Mouse (Mus musculus) lung, postnatal 10 days (tissue): ENCODE data around the gene Inca1.

Source experiments
- DNase-seq: peaks from one replicate; pipeline ENCODE4 v3.0.0; 2021

The Inca1 gene

GRCm38 (mm10) chr11:70699722-70700556 is at the start of gene Inca1, which contains the start of gene Kif1c:
Gene Inca1, minus strand, starts transcription at chr11:70700155.
Gene Kif1c, plus strand, starts transcription at chr11:70700548.
- DNase-seq = peak; percentile 96

GRCm38 (mm10) chr11:70747876-70748545 is 48.1 kb upstream of the Inca1 start:
- no peak for DNase-seq

GRCm38 (mm10) chr11:70745636-70746035 is 45.7 kb upstream of the Inca1 start:
- DNase-seq = no peak

- no peak for DNase-seq
Measured at GRCm38 (mm10) chr11:70742581-70743459, 42.9 kb upstream of the Inca1 start.

GRCm38 (mm10) chr11:70742117-70742516 is 42.2 kb upstream of the Inca1 start:
- DNase-seq = no peak

GRCm38 (mm10) chr11:70741603-70742002 is 41.6 kb upstream of the Inca1 start:
- DNase-seq = no peak

GRCm38 (mm10) chr11:70737749-70738148 is 37.8 kb upstream of the Inca1 start:
- DNase-seq = no peak

- DNase-seq = no peak
Measured at GRCm38 (mm10) chr11:70733256-70733655, 33.3 kb upstream of the Inca1 start.

- DNase-seq = no peak
Measured at GRCm38 (mm10) chr11:70731178-70731577, 31.2 kb upstream of the Inca1 start.

- no peak for DNase-seq
Measured at GRCm38 (mm10) chr11:70730427-70731038, 30.6 kb upstream of the Inca1 start.

- no peak for DNase-seq
Measured at GRCm38 (mm10) chr11:70727385-70727784, 27.4 kb upstream of the Inca1 start.

GRCm38 (mm10) chr11:70726585-70726984 is 26.6 kb upstream of the Inca1 start:
- no peak for DNase-seq

- DNase-seq = no peak
Measured at GRCm38 (mm10) chr11:70724706-70725105, 24.8 kb upstream of the Inca1 start.

GRCm38 (mm10) chr11:70721072-70721471 is 21.1 kb upstream of the Inca1 start:
- DNase-seq = no peak

- DNase-seq = no peak
Measured at GRCm38 (mm10) chr11:70720567-70720966, 20.6 kb upstream of the Inca1 start.

GRCm38 (mm10) chr11:70718481-70718880 is 18.5 kb upstream of the Inca1 start:
- no peak for DNase-seq

GRCm38 (mm10) chr11:70715832-70716231 is 15.9 kb upstream of the Inca1 start:
- no peak for DNase-seq

- no peak for DNase-seq
Measured at GRCm38 (mm10) chr11:70713222-70713621, 13.3 kb upstream of the Inca1 start.

- no peak for DNase-seq
Measured at GRCm38 (mm10) chr11:70711026-70711425, 11.1 kb upstream of the Inca1 start.

GRCm38 (mm10) chr11:70706127-70706526 is 6.2 kb upstream of the Inca1 start:
- DNase-seq = no peak

GRCm38 (mm10) chr11:70702781-70703180 is 2.8 kb upstream of the Inca1 start:
- DNase-seq = peak; percentile 67

GRCm38 (mm10) chr11:70701984-70702733 is 2.2 kb upstream of the Inca1 start:
- DNase-seq = no peak
